16 mouse cellular contexts compared by ENCODE assay signal in genomic region chr9:50889964-50890363, GRCm38 (mm10).
"Had no signal": no experiment of that assay in that cellular context is flagged by ENCODE, and none has a peak within 500 bp of the region (broad histone marks: within the 10 kb centered on the region; RNA-seq: fewer than 3 reads in every experiment).

No protein-coding gene starts in this region.

- H3K36me3 ChIP-seq: midbrain, embryonic 15.5 days had no signal

- H3K27ac ChIP-seq: liver, embryonic 15.5 days; lung, embryonic 15.5 days; macrophage; midbrain, embryonic 13.5 days; midbrain, embryonic 15.5 days; neural tube, embryonic 12.5 days had no signal

- H3K4me3 ChIP-seq: liver, embryonic 15.5 days; lung, embryonic 15.5 days; megakaryocyte, embryonic 14.5 days; midbrain, embryonic 13.5 days; midbrain, embryonic 15.5 days; neural tube, embryonic 12.5 days had no signal

- H3K4me2 ChIP-seq: liver, embryonic 15.5 days; lung, embryonic 15.5 days; midbrain, embryonic 13.5 days; midbrain, embryonic 15.5 days; neural tube, embryonic 12.5 days had no signal

- H3K27me3 ChIP-seq: liver, embryonic 15.5 days; lung, embryonic 15.5 days; megakaryocyte, embryonic 14.5 days; midbrain, embryonic 13.5 days; midbrain, embryonic 15.5 days; neural tube, embryonic 12.5 days had no signal

- ATAC-seq: liver, postnatal 0 days; midbrain, embryonic 13.5 days; midbrain, embryonic 15.5 days had no signal

- DNase-seq: liver, postnatal 0 days; lung, adult 2 months; lung, postnatal 14 days; lung, postnatal 36 days; right cerebral cortex, postnatal 14 days; spleen, adult 18-20 months; thymus, adult 18-20 months; thymus, postnatal 14 days; thymus, postnatal 36 days had no signal

- H3K4me1 ChIP-seq: neural tube, embryonic 12.5 days had no signal

- H3K9me3 ChIP-seq: liver, embryonic 15.5 days; lung, embryonic 15.5 days; megakaryocyte, embryonic 14.5 days; midbrain, embryonic 13.5 days; midbrain, embryonic 15.5 days; neural tube, embryonic 12.5 days had no signal

- H3K9ac ChIP-seq: liver, embryonic 15.5 days; liver, postnatal 0 days; lung, embryonic 15.5 days; midbrain, embryonic 13.5 days; midbrain, embryonic 15.5 days; neural tube, embryonic 12.5 days had no signal
